Mouse (Mus musculus): ENCODE measurements around the gene A930004D18Rik.

GRCm38 (mm10) chr2:17982747-17983146 lies 54.8 kb downstream of the A930004D18Rik start:
- TF ChIP-seq CTCF (IDR thresholded peaks at IDR 0.05; ENCODE audit: low read depth) (no peak), EP300 (optimal IDR thresholded peaks at IDR 0.05) (no peak)

Data from stomach, postnatal 0 days (tissue).